Mouse (Mus musculus) kidney, adult 11 months (tissue): ENCODE measurements at regions not wholly inside any gene's neighbourhood (a gene's known extent, or its start where the extent isn't known, plus 50 kb on each side); places are given as distances from the start of the nearest gene placed in this dataset.
"Not testable (repeated sequence)": the region's sequence is repeated elsewhere in the genome, so short reads cannot be mapped to it uniquely, and the experiment has no call there.

Experiments used
- DNase-seq: peaks from one replicate; pipeline ENCODE4 v3.0.0; 2022

GRCm38 (mm10) chr10:26585106-26585505 is 168.1 kb upstream of the Arhgap18 start:
- no peak for DNase-seq

- DNase-seq = not testable (repeated sequence)
These were observed 146.1 kb upstream of the Arhgap18 start for GRCm38 (mm10) chr10:26607081-26607480.

GRCm38 (mm10) chr10:26611246-26611645 is 142.0 kb upstream of the Arhgap18 start:
- DNase-seq = no peak

GRCm38 (mm10) chr10:26630196-26630760 is 122.9 kb upstream of the Arhgap18 start:
- DNase-seq = no peak

GRCm38 (mm10) chr10:26632266-26632665 is 121.0 kb upstream of the Arhgap18 start:
- DNase-seq = no peak

GRCm38 (mm10) chr10:26637459-26637858 is 115.8 kb upstream of the Arhgap18 start:
- no peak for DNase-seq

- DNase-seq = no peak
These were observed 115.2 kb upstream of the Arhgap18 start for GRCm38 (mm10) chr10:26638056-26638455.

- no peak for DNase-seq
These were observed 114.1 kb upstream of the Arhgap18 start for GRCm38 (mm10) chr10:26639118-26639517.

GRCm38 (mm10) chr10:26653103-26653502 is 100.1 kb upstream of the Arhgap18 start:
- DNase-seq = no peak

- no peak for DNase-seq
These were observed 89.0 kb upstream of the Arhgap18 start for GRCm38 (mm10) chr10:26664270-26664669.

- DNase-seq = no peak
These were observed 73.6 kb upstream of the Arhgap18 start for GRCm38 (mm10) chr10:26679500-26680227.

- no peak for DNase-seq
These were observed 58.5 kb upstream of the Arhgap18 start for GRCm38 (mm10) chr10:26694761-26695160.

- DNase-seq = no peak
These were observed 57.8 kb upstream of the Arhgap18 start for GRCm38 (mm10) chr10:26695212-26695933.
